Mouse (Mus musculus): ENCODE results near the gene Bdkrb2.
A peak's percentile ranks its signal among the peaks of the same experiment; 100 is the strongest.

The Bdkrb2 gene

GRCm38 (mm10) chr12:105546538-105546937 is 16.5 kb upstream of the Bdkrb2 start:
- DNase-seq (ENCODE audit: low read depth, low spot score), result no peak

GRCm38 (mm10) chr12:105547151-105547550 is 15.9 kb upstream of the Bdkrb2 start:
- no peak for DNase-seq (ENCODE audit: low read depth, low spot score)

DNA sequence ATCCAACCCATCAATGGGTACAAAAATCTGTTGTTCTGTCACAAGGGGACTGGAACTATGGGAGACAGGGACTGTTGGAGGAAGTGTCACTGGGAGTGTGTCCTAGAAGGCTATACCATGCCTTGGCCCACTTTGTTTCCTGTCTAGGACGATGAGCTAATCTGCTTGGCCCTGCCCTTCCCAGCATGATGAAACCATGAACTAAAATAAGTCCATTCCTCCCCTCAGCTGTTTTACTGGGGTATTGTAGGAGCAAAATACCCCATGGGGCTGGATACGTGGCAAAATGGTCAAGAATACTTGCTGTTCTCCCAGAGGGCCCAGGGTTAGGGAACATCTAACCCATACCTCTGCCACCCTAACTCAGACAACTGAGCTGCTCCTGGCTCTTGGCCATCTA is 15.0 kb upstream of the Bdkrb2 start:
- no peak for DNase-seq (ENCODE audit: low read depth, low spot score)

GRCm38 (mm10) chr12:105548881-105549280 is 14.1 kb upstream of the Bdkrb2 start:
- DNase-seq (ENCODE audit: low read depth, low spot score), result no peak

- no peak for DNase-seq (ENCODE audit: low read depth, low spot score)
Measured at GRCm38 (mm10) chr12:105549835-105550802, 12.9 kb upstream of the Bdkrb2 start.

GRCm38 (mm10) chr12:105551551-105551989 is 11.5 kb upstream of the Bdkrb2 start:
- no peak for DNase-seq (ENCODE audit: low read depth, low spot score)

- DNase-seq (ENCODE audit: low read depth, low spot score), result no peak
Measured at GRCm38 (mm10) chr12:105554151-105554772, 8.8 kb upstream of the Bdkrb2 start.

DNA sequence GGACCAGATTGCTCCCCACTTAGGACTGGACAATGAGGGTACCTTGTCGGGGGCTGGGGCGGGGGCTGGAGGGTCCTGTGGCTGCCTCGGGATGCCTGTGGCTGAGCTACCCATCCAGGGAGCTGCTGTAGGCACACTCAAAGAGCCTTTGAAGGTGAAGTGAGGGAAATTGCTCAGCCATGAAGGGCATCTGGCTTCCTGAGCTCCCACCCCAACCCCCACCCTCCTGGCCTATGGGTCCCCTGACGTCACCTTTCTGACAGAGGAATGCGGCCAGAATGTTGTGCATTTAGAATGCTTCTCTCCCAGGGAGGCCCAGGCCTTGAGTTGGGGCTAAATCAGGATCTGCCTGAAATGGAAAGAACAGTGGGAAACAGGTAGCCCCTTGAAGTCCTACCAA is 7.9 kb upstream of the Bdkrb2 start:
- DNase-seq (ENCODE audit: low read depth, low spot score), result no peak

DNA sequence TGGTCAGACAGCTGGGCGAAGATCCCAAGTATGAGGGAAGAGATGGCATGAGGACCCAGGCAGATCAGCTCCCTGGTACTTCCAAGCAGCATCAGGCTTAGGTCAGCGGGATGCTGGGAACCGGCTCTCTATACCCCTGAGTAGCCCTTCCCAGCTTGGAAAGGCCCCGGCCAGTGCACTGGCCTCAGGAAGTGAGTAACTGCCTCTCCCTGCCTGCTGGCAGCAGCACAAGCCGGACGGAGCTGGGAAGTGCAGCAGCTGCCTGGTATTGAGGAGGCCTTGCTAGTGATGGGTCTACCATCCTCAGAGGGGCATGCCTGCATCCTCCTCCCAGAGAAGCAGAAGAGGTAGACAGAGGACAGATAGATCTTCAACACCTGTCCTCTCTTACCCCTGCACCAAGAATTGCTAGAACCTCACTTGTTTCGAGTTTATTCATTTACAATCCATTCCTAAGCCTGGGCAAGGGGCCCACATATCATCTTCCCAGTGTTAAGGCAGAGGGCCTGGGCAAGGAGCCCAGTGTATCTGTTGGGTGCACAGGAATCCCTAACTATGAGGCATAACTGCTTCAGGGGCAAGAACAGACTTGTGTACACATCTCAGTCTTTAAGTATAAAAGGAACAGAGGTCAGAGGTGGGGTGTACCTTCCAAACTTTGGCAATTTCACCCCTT is 5.6 kb upstream of the Bdkrb2 start:
- peak; percentile 25 for DNase-seq (ENCODE audit: low read depth, low spot score)

DNA sequence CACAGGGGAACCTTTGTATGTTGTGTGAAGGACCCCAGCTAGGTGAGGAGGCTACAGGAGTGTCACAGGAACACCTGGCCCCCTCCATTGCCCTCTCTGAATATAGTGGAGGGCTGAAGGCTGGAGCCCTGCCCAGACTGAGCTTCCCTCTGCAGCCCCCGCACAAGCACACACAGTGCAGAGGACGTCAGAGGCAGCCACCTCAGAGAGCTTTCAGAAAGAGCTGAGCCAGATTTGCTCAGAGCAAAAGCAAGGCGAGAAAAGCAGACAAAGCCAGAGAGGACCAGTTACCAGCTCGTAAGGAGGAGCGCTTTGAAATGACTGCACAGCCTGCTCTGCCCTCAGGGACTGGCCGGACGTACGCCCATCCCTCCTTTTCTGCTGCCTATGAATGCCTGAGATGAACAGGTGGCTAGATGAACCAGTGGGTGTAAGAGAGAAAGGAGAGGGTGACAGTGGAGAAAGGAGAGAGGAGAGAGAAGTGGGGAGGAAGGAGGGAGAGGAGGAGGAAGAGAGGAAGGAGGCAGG is 2.0 kb upstream of the Bdkrb2 start:
- no peak for DNase-seq (ENCODE audit: low read depth, low spot score)

DNA sequence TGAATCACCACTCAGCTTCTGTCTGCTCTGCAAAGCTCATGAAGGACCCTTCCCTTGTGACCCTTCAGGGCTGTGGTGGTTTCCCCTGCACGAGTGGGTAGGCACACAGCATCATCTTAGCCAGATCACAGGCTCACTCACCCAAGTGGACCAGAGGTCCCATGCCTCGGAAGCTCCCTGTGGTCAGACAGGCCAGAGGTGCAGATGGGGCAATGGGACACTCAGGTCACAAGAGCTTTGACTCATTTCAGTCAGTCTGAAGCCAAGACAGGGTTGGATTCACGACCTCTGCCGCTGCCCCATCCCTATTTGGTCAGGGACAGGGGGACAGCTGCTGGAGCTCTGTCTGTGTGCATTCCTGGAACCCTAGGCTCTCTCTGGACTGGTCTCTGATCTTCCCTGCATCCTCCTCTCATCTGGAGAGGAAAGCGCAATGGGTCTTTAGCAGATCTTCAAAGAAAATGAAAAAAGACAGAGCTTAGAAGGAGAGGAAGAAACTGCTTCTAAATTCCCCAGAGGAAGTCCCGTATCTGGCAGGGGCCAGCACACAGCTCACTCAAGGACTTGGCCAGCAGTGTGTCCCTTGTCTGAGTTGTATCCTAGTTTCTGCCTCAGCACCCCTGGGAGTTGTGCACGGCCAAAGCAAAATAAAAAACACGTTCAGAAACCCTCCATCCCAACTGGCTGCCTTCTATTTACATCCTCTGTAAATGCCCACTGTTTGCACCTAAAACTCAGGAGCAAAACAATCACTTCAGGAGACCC is 788 bp upstream of the Bdkrb2 start:
- DNase-seq (ENCODE audit: low read depth, low spot score), result no peak

DNA sequence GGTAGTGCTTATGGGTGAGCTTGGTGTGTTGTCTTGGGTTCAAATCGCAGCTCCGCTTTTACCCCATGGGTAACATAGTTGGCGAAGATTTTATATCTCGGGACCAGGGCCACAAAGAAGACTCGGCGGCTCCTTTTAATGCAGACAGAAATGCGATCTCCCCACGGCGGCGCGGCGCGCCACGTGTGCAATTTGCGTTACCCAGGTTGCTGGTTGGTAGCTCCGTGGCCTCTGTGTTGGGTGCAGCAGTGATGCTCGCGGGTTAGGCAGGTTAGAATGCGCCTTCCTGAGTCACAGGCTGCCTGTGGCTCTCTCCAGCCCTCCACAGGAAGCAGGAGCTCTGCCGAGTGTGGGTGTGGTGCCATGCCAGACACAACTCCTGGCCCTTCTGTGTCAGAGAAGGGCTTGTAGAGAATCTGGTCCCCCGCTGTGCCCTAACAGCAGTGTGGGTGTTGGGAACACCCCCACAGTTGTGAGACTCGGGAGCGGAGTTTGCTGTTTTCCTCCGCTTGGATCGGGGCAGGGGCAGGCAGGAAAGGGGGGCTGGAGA is 775 bp downstream of the Bdkrb2 start:
- no peak for DNase-seq (ENCODE audit: low read depth, low spot score)

- no peak for DNase-seq (ENCODE audit: low read depth, low spot score)
Measured at GRCm38 (mm10) chr12:105565221-105565620, 2.2 kb downstream of the Bdkrb2 start.

GRCm38 (mm10) chr12:105571867-105572266 is 8.8 kb downstream of the Bdkrb2 start:
- DNase-seq (ENCODE audit: low read depth, low spot score), result no peak

DNA sequence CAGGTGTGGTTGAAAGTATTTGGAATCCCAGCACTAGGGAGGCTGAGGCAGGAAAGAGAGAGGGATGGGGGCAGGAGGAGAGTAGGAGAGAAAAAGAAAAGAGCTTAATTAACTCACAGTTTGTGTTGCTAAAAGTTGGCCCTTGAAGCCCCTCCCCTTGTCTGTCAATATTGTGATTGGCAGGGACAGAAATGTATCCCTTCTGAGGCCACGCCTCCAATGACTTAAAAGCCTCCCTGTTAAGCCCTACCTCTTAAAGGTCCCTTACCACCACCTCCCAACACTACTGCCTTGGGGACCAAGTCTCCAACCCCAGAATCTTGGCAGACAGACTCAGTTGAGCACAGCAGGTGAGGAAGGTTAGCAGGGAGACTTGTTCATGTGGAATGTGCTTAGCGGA is 9.6 kb downstream of the Bdkrb2 start:
- no peak for DNase-seq (ENCODE audit: low read depth, low spot score)

- no peak for DNase-seq (ENCODE audit: low read depth, low spot score)
Measured at GRCm38 (mm10) chr12:105574356-105574755, 11.3 kb downstream of the Bdkrb2 start.

DNA sequence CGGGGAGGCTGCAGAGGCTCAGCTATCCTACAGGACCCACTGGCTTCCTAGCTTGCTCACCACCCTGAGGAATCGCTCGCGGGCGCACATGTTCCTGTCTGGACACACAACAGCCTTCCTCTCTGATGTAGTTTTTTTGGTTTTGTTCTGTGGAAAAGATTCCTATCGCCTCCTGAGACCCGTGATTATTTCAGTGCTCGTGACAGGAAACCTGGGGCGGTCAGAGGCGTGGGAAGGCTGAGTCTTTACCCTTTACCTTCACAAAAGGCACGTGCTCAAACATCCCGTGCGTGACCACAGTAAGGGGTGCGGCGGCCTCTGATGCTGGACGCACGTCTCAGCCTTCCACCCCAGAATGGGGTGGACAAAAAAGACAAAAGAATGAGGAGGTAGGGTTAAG is 17.5 kb downstream of the Bdkrb2 start:
- no peak for DNase-seq (ENCODE audit: low read depth, low spot score)

DNA sequence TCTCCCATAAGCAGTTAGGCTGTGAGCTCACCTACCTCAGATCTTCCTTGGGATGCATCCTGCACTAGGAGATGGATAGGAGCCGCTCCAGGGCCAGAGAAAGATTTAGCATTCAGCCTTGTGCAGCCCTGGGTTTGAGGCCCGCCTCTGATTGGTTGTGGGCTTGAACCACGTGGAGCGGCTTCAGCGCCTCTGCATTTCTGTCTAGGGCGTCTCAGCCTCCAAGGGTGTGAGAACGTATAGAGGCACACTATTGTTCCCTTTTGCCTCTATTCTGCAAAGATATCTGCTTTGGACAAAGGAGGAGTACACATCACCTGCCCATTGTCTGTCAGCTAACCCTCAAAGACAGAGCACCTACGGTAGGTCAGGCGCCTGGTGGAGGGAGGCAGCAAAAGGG is 19.5 kb downstream of the Bdkrb2 start:
- DNase-seq (ENCODE audit: low read depth, low spot score), result no peak

GRCm38 (mm10) chr12:105583484-105583883 is 20.5 kb downstream of the Bdkrb2 start:
- no peak for DNase-seq (ENCODE audit: low read depth, low spot score)

DNA sequence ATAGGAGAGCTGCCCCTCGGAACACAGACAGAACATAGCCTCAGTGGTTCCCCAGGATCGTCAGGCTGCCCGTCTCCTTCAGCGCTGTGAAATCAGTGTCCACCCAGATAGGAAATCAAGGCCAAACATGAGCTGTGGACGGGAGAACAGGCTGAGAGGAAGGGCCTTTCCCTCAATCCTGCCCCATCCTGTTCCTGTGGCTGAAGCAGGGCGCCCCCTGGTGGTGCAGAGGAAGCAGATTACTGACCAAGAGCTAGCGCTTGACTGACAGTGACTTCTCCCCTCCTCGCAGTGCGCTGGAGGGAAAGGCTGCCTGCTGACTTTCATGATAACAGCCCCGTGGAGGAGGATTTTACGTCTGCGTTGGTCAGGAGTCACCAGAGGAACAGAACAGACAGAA is 21.8 kb downstream of the Bdkrb2 start:
- peak; percentile 65 for DNase-seq (ENCODE audit: low read depth, low spot score)

DNA sequence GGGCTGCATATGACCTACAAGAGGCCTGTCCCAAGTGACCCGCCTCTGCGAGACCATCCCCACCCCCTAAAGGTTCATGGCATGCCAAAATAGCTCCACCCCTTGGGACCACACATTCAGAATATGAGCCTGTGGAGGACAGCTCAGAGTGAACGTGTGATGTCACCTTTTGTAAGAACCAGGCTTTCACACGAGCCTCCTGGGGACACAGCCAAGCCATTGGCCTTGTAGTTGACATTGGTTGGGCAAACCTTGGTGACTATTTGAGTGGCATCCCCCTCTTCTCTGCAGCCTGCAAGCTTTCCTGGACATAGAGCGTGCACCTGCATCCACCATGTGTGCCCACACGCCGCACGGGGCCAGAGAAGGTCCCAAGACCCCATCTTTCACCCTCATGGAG is 24.5 kb downstream of the Bdkrb2 start:
- DNase-seq (ENCODE audit: low read depth, low spot score), result no peak

All from skeletal muscle tissue, adult 2 months (tissue).